Mouse (Mus musculus) liver, embryonic 11.5 days (tissue): ENCODE data around the gene A130010J15Rik. TPM values are rescaled to one million over a fixed set of nuclear protein-coding genes. Genes with fewer than 3 reads are reported as not detected.

Experiments
- ATAC-seq: fragments of 200-750 bp; cut with Nextera tagmentation; replicated peaks from 2 replicates; pipeline ENCODE4 v1.8.0; 2017; ENCODE audit warnings: moderate number of reproducible peaks, mild to moderate bottlenecking, moderate TSS enrichment, moderate library complexity; ENCODE audit not compliant: low FRiP score
- DNase-seq: peaks from one replicate; pipeline ENCODE4 v3.0.0-alpha.2; 2017; ENCODE audit warnings: low spot score
- H3K27ac ChIP-seq: fragments of 300-500 bp; sonication (generic); 2 replicates; pipeline ENCODE4 v1.5.1; 2014; ENCODE audit warnings: mild to moderate bottlenecking, low read depth, low read length, control low read depth
- H3K27me3 ChIP-seq: fragments of 300-500 bp; sonication (generic); replicated peaks from 2 replicates; pipeline ENCODE4 v1.6.1; 2014; ENCODE audit warnings: low read length, mixed read lengths; ENCODE audit not compliant: control insufficient read depth, insufficient read depth
- H3K36me3 ChIP-seq: fragments of 300-500 bp; sonication (generic); 2 replicates; pipeline ENCODE4 v1.6.1; 2014; ENCODE audit warnings: mild to moderate bottlenecking, low read length, moderate library complexity, mixed read lengths; ENCODE audit not compliant: control insufficient read depth, insufficient read depth
- H3K4me1 ChIP-seq: fragments of 300-500 bp; sonication (generic); replicated peaks from 2 replicates; pipeline ENCODE4 v1.6.1; 2014; ENCODE audit warnings: low read length, mixed read lengths; ENCODE audit not compliant: control insufficient read depth, insufficient read depth
- H3K4me2 ChIP-seq: fragments of 300-500 bp; sonication (generic); 2 replicates; pipeline ENCODE4 v1.6.1; 2014; ENCODE audit warnings: mild to moderate bottlenecking, control low read depth, moderate library complexity
- H3K4me3 ChIP-seq: fragments of 300-500 bp; sonication (generic); 2 replicates; pipeline ENCODE4 v1.5.1; 2014; ENCODE audit warnings: low read depth, low read length, control low read depth
- H3K9ac ChIP-seq: fragments of 300-500 bp; sonication (generic); 2 replicates; pipeline ENCODE4 v1.6.1; 2014; ENCODE audit warnings: low read depth, low read length, control low read depth
- H3K9me3 ChIP-seq: fragments of 300-500 bp; sonication (generic); 2 replicates; pipeline ENCODE4 v1.6.1; 2016; ENCODE audit warnings: low read length, inconsistent platforms, mixed read lengths; ENCODE audit not compliant: control insufficient read depth
- WGBS: fragments of 180-500 bp; shearing (Covaris S2); extraction: QIAGEN DNeasy Blood & Tissue Kit; methylation state at CpG from one replicate; pipeline ENCODE4 v1.1.7; 2014; 5-methylcytosine and 5-hydroxymethylcytosine counted together
- polyA plus RNA-seq: library from polyadenylated mRNA; unstranded; fragments of >200 nt; fragmentation: Nextera tagmentation; extraction: Ambion mirVana; gene quantifications from 2 replicates; pipeline ENCODE4 v1.2.1, GENCODE M21; 2014

A130010J15Rik gene
- polyA plus RNA-seq, 1 experiment from 2014 or later, result 11.1 TPM

- 57% methylated on average over 8 of the region's 8 CpGs for WGBS
- H3K4me3 ChIP-seq, result peak overlapping the region; percentile 13
Measured at GRCm38 (mm10) chr1:193200640-193201382, 33.0 kb downstream of the A130010J15Rik start.

GRCm38 (mm10) chr1:193201383-193201778 is 33.5 kb downstream of the A130010J15Rik start, which contains the start of gene Traf3ip3:
TSS of gene Traf3ip3 (minus strand) at chr1:193201703.
- H3K4me3 ChIP-seq, result peak within 1 kb of the TSS; percentile 13

More at GRCm38 (mm10) chr1:193200640-193201382, 33.0 kb downstream of the A130010J15Rik start:
- Histone ChIP-seq H3K27me3 (no peaks in the 10 kb centered on the region), H3K9ac (peak overlapping the region; percentile 31; the same call in 1 of the 2 replicates), H3K36me3 (no peaks in the 10 kb centered on the region), H3K9me3 (no peaks in the 10 kb centered on the region), H3K27ac (peak overlapping the region; percentile 34; the same call in 1 of the 2 replicates), H3K4me2 (peak overlapping the region; percentile 39), H3K4me1 (no peaks in the 10 kb centered on the region; the same call in 1 of the 2 replicates)
- no peak for ATAC-seq
- no peak for DNase-seq

GRCm38 (mm10) chr1:193203821-193204220 is 36.0 kb downstream of the A130010J15Rik start:
- Histone ChIP-seq H3K9me3 (no peaks in the 10 kb centered on the region), H3K9ac (no peak overlapping the region), H3K4me2 (no peak overlapping the region), H3K4me1 (no peaks in the 10 kb centered on the region), H3K4me3 (no peak overlapping the region), H3K27ac (no peak overlapping the region), H3K27me3 (no peaks in the 10 kb centered on the region), H3K36me3 (no peaks in the 10 kb centered on the region)
- ATAC-seq, result no peak
- no peak for DNase-seq
- WGBS, result 58% methylated on average over 2 of the region's 2 CpGs

More at GRCm38 (mm10) chr1:193201383-193201778, 33.5 kb downstream of the A130010J15Rik start, which contains the start of gene Traf3ip3:
- DNase-seq, result peak; percentile 34
- Histone ChIP-seq H3K27ac (peak within 1 kb of the TSS; percentile 34; the same call in 1 of the 2 replicates), H3K36me3 (no peaks in the 10 kb centered on the region), H3K4me1 (no peaks in the 10 kb centered on the region; the same call in 1 of the 2 replicates), H3K9ac (peak within 1 kb of the TSS; percentile 31; the same call in 1 of the 2 replicates), H3K9me3 (no peaks in the 10 kb centered on the region), H3K27me3 (no peaks in the 10 kb centered on the region), H3K4me2 (peak within 1 kb of the TSS; percentile 39)
- 29% methylated on average over 5 of the region's 5 CpGs for WGBS
- peak; percentile 63 for ATAC-seq

GRCm38 (mm10) chr1:193205431-193205830 is 37.6 kb downstream of the A130010J15Rik start:
- 86% methylated on average over 2 of the region's 2 CpGs for WGBS
- H3K36me3 ChIP-seq, result no peaks in the 10 kb centered on the region
- H3K4me3 ChIP-seq, result no peak overlapping the region
- ATAC-seq, result no peak
- no peak for DNase-seq
- no peak overlapping the region for H3K4me2 ChIP-seq
- H3K4me1 ChIP-seq, result no peaks in the 10 kb centered on the region
- no peak overlapping the region for H3K9ac ChIP-seq
- no peaks in the 10 kb centered on the region for H3K9me3 ChIP-seq
- H3K27me3 ChIP-seq, result no peaks in the 10 kb centered on the region
- H3K27ac ChIP-seq, result no peak overlapping the region

- Histone ChIP-seq H3K27ac (no peak within 1 kb of the TSS), H3K36me3 (no peaks in the 10 kb centered on the region), H3K27me3 (no peaks in the 10 kb centered on the region), H3K4me2 (no peak within 1 kb of the TSS), H3K9me3 (no peaks in the 10 kb centered on the region), H3K9ac (no peak within 1 kb of the TSS), H3K4me3 (no peak within 1 kb of the TSS), H3K4me1 (no peaks in the 10 kb centered on the region)
- 71% methylated on average over 3 of the region's 3 CpGs for WGBS
- ATAC-seq, result no peak
- no peak for DNase-seq
Measured at GRCm38 (mm10) chr1:193207503-193207902, 39.7 kb downstream of the A130010J15Rik start, which contains the start of gene Lamb3. TSS of gene Lamb3 (plus strand) at chr1:193207699.

GRCm38 (mm10) chr1:193208178-193208577 is 40.3 kb downstream of the A130010J15Rik start:
- H3K9me3 ChIP-seq, result no peaks in the 10 kb centered on the region
- no peaks in the 10 kb centered on the region for H3K36me3 ChIP-seq
- H3K4me1 ChIP-seq, result no peaks in the 10 kb centered on the region
- H3K4me3 ChIP-seq, result no peak overlapping the region
- no peaks in the 10 kb centered on the region for H3K27me3 ChIP-seq
- ATAC-seq, result peak; percentile 61
- H3K4me2 ChIP-seq, result no peak overlapping the region
- no peak overlapping the region for H3K27ac ChIP-seq
- H3K9ac ChIP-seq, result no peak overlapping the region
- no peak for DNase-seq
- 44% methylated on average over 2 of the region's 2 CpGs for WGBS

- no peak overlapping the region for H3K9ac ChIP-seq
- H3K36me3 ChIP-seq, result no peaks in the 10 kb centered on the region
- no peaks in the 10 kb centered on the region for H3K9me3 ChIP-seq
- no peak for ATAC-seq
- no peak overlapping the region for H3K4me3 ChIP-seq
- H3K27me3 ChIP-seq, result no peaks in the 10 kb centered on the region
- no peak for DNase-seq
- no peaks in the 10 kb centered on the region for H3K4me1 ChIP-seq
- H3K4me2 ChIP-seq, result no peak overlapping the region
- H3K27ac ChIP-seq, result no peak overlapping the region
- WGBS, result 60% methylated on average over 5 of the region's 5 CpGs
Measured at GRCm38 (mm10) chr1:193211371-193211770, 43.5 kb downstream of the A130010J15Rik start.

GRCm38 (mm10) chr1:193214053-193214452 is 46.2 kb downstream of the A130010J15Rik start:
- ATAC-seq, result no peak

More at GRCm38 (mm10) chr1:193214053-193214452, 46.2 kb downstream of the A130010J15Rik start:
- no peak overlapping the region for H3K27ac ChIP-seq
- no peaks in the 10 kb centered on the region for H3K36me3 ChIP-seq
- no peak overlapping the region for H3K4me2 ChIP-seq
- no peak overlapping the region for H3K9ac ChIP-seq
- H3K4me1 ChIP-seq, result no peaks in the 10 kb centered on the region
- no peaks in the 10 kb centered on the region for H3K27me3 ChIP-seq
- WGBS, result 79% methylated on average over 5 of the region's 5 CpGs
- no peaks in the 10 kb centered on the region for H3K9me3 ChIP-seq
- no peak overlapping the region for H3K4me3 ChIP-seq
- DNase-seq, result no peak
